Mouse (Mus musculus) bone marrow macrophage, adult 2 months (primary cell): ENCODE data around the gene Pdp2.

ENCODE experiments used
- CTCF ChIP-seq: IDR thresholded peaks from 2 replicates; pipeline ENCODE4 v1.5.1; 2012; ENCODE audit warnings: low read depth, mild to moderate bottlenecking, low read length, moderate library complexity
- POLR2A ChIP-seq: IDR thresholded peaks from 2 replicates; pipeline ENCODE4 v1.6.1; 2012; ENCODE audit warnings: mild to moderate bottlenecking, low read depth, low read length, borderline replicate concordance

DNA sequence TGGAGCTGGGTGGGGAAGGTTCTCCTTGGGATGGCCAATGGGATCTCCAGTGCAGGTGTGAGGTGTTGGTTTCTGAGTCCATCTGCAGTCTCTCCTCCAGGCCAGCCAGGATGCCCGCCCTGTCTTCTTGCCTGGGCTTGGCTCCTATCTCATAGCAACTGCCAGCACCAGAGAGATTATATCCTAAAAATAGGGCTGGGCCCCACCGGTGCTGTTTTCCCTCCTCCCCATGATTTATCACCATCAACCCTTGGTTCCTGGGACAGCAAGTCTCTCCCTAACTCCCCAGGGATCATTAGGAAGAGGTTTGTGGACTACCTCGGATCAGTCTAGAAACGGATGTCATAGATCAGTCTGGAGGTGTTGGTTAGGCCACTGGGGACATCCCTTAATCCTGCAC, 21.9 kb downstream of the Pdp2 start:
- TF ChIP-seq CTCF, result no peak
- no peak for TF ChIP-seq POLR2A
